Mouse (Mus musculus) cortical plate, adult 2 months (tissue): ENCODE results near the gene Fgfr1op.
"Not testable (repeated sequence)": the region's sequence is repeated elsewhere in the genome, so short reads cannot be mapped to it uniquely, and the experiment has no call there.

Source experiments
- CTCF ChIP-seq: fragments of 200-500 bp; IDR thresholded peaks from 2 replicates; pipeline ENCODE4 v1.5.1; 2011; ENCODE audit warnings: mild to moderate bottlenecking, control low read depth, low read length; ENCODE audit not compliant: insufficient read depth; ENCODE audit errors: extremely low read depth
- POLR2A ChIP-seq: fragments of 200-500 bp; IDR thresholded peaks from 2 replicates; pipeline ENCODE4 v1.6.1; 2011; ENCODE audit warnings: mild to moderate bottlenecking, low read length, control low read depth; ENCODE audit not compliant: insufficient read depth; ENCODE audit errors: extremely low read depth

- not testable (repeated sequence) for TF ChIP-seq CTCF, POLR2A
Observed at GRCm38 (mm10) chr17:8158627-8159026, 6.7 kb upstream of the Fgfr1op start.
